Mouse (Mus musculus): ENCODE measurements around the gene AI464131.
"Not testable (repeated sequence)": the region's sequence is repeated elsewhere in the genome, so short reads cannot be mapped to it uniquely, and the experiment has no call there.

Gene AI464131

GRCm38 (mm10) chr4:41468396-41469080, 34.3 kb downstream of the AI464131 start:
- peak; percentile 84 for DNase-seq

GRCm38 (mm10) chr4:41465287-41465665, 37.6 kb downstream of the AI464131 start:
- no peak for DNase-seq

GRCm38 (mm10) chr4:41464345-41465286, 38.3 kb downstream of the AI464131 start, which contains the start of the genes Kif24 and Nudt2:
Gene Kif24, minus strand, starts transcription at chr4:41464887.
Gene Nudt2, plus strand, starts transcription at chr4:41465151.
- DNase-seq = peak; percentile 98

- DNase-seq = not testable (repeated sequence)
These were observed 39.7 kb downstream of the AI464131 start for GRCm38 (mm10) chr4:41463051-41463738.

- DNase-seq = no peak
These were observed 42.2 kb downstream of the AI464131 start for GRCm38 (mm10) chr4:41460690-41461089.

- no peak for DNase-seq
These were observed 55.3 kb downstream of the AI464131 start for GRCm38 (mm10) chr4:41447595-41447994.
